Mouse (Mus musculus) heart, postnatal 36 days (tissue): ENCODE data around the gene Slc24a3. TPM values are rescaled to one million over a fixed set of nuclear protein-coding genes. Genes with fewer than 3 reads are reported as not detected.

ENCODE experiments used
- DNase-seq, 2 experiments: peaks; one replicate each; pipeline ENCODE4 v3.0.0; 2021 to 2022
- intact Hi-C: fragments of 180-260 bp; cut with DNase I; formaldehyde crosslinking; loops from one replicate; pipeline ENCODE4 v1.15.1; 2025
- total RNA-seq, 2 experiments: library from RNA; stranded (reverse); gene quantifications; 2 replicates each; pipeline ENCODE4 v1.2.3; 2021

Slc24a3 gene
- total RNA-seq, 2 experiments from 2014 or later = 2.8 to 3.0 TPM

GRCm38 (mm10) chr2:145342956-145343355 lies 175.4 kb downstream of the Slc24a3 start:
- intact Hi-C loops = no loop called here
- DNase-seq = no peak

DNA sequence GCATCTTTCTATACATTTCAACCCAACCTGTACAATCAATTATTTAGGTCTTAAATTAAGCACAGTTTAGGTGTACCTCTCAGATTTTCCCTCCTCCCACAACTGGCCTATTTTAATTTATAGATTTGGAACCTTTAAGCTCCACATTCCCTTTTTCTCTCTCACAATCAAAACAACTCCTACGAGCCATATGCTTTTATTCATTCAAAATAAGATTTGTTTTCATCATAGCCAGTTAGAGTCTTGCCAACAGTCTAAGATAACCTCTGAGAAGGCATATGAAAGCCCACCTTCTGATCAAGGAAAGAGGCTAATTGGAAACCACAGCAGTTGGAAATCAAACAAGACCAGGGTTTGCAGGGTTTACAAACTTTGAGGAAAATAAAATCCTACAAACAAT lies 177.0 kb downstream of the Slc24a3 start:
- intact Hi-C loops = no loop called here
- DNase-seq = no peak

DNA sequence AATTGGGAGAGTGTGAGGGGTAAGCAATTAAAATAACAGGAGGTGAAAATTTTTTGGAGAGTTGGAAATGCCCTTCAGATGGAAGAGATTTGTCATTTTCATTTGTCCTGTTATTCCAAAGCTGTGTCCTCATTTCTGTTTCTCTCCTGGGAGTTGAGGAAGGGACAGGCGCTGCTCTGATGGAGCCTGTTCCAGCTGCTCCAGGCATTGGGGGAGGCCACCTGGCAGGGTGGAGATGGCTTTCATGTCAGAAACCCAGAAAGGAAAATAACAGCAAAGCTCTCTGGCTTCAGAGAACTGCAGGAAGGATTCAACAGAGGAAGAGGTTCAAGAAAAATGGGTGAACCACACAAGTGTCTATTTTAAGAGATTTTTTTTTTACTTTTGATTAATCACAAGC lies 186.2 kb downstream of the Slc24a3 start:
- DNase-seq = no peak
- intact Hi-C loops = no loop called here

DNA sequence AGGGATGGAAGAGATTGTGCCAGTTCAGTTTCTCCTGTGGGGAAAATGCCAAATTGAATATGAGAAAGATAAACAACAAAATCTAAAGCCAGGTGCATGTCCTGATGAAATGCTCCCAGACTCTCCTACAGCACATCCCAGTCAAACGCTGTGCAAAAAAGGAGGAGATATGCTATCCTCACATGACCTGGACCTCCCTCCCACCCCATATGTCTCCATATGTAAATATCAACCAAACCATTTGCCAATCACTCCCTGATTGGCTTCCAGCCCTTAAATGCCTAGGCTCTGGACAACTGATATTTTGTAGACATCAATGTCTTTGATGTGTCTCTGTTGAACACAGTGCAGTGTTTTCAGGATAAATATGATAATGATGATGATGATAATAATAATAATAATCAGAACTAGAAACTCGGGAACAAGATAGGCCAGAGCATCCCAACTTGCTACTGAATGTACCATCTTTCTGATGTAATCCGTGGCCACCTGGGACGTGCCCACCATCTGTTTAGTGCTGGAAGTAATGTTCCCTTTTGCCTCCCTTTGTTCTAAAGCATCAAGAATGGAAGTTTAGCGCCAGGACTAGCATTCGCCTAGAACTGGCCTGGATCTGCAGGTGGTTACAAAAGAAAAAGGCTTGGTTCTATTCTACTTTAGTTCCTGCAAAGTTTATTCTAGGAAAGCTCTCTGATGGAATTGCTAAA lies 190.8 kb downstream of the Slc24a3 start:
- DNase-seq = no peak
- intact Hi-C loops = no loop called here

DNA sequence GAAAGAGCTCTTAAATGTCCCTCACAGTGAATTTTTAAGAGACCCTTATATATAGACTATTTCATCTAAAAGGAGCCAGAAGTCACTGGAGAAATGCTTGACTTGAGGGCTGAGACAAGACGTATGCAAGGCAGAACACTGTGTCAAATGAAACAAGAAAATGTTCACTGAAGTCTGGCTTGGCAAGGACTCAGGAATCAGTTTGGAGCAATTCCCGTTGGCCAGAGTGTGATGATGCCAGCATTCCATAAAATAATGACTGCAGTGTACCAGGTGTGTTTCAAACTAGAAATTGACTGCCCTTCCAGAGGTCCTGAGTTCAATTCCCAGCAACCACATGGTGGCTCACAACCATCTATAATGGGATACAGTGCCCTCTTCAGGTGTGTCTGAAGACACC lies 196.1 kb downstream of the Slc24a3 start:
- intact Hi-C loops = no loop called here
- DNase-seq = peak in 1 of 2 experiments; percentile 5

DNA sequence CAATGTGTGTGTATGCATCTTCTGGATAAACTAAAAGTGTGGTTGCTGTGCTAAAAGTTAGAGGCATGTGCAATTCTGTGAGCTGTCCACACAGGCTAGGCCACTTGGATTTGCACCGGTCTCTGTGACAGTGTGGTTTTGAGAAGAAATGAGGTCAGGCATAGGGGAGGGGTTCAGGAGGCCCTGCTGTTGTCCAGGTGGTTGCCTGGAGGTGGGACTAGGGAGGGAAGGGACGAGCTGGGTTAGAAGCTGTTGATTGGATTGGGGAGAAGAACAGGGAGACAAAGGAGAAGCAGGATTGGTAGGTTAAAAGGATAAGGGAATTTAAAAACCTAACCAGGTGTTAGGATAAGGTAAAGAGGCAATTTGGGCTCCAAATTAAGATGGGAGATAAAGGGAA lies 201.1 kb downstream of the Slc24a3 start:
- DNase-seq = no peak
- intact Hi-C loops = no loop called here

- intact Hi-C loops = no loop called here
- no peak for DNase-seq
Measured at GRCm38 (mm10) chr2:145370795-145371194, 203.2 kb downstream of the Slc24a3 start.

DNA sequence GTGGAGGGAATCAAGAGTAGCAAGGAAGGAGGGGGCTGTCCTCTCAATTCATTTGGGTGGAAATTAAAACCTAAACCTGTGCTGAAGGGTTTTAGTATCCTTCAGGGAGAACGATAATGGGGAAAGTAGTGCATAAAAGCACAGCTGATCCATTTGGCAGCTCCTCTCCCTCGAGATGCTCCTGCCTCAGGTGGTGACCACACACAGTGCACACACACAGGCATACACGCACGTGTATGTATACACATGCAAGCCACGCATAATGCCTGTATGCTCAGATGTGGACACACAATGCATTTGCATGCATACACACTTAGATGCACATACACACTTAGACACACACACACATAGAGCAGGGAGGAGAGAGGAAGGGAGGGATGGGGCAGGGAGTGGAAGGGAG lies 206.2 kb downstream of the Slc24a3 start:
- intact Hi-C loops = no loop called here
- no peak for DNase-seq

- no peak for DNase-seq
- intact Hi-C loops = no loop called here
Measured at GRCm38 (mm10) chr2:145382908-145383770, 215.6 kb downstream of the Slc24a3 start.

DNA sequence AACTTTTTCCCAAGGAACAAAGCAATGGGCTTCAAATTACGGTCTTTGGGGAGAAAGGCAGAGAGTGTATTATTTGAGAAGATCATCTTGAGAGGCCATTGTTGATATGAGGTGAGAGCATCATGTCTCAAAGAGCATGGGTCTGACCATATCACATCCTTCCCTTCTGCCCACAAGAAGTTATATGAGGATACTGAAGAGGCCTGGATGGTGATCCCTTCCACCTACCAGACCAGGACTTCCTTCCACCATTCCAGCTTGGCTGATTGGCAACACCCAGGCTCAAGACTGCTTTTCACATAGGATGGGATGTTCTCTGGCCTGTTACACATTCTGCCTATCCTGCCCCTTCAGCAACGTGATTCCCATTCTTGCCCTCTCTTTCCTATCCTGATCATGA lies 216.7 kb downstream of the Slc24a3 start:
- DNase-seq = no peak
- intact Hi-C loops = no loop called here

DNA sequence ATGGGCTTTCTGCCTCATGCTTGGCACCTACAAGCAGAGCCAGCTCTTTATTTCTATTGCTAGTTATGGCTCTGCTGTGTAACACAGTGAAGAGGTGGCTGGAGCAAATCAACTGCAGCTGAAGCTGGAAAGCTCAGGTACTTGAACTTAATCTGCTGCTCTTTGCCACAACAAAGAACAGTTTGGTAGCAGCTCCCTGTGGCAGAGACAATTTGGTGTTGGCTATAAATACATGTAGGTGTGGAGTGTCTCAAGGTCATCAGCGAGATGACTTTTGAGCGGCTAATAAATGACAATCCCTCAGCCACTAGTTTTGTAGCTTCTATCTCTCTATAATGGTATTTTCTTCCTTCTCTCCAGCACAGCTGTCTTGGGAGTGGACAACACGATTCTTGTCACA lies 217.7 kb downstream of the Slc24a3 start:
- intact Hi-C loops = no loop called here

DNA sequence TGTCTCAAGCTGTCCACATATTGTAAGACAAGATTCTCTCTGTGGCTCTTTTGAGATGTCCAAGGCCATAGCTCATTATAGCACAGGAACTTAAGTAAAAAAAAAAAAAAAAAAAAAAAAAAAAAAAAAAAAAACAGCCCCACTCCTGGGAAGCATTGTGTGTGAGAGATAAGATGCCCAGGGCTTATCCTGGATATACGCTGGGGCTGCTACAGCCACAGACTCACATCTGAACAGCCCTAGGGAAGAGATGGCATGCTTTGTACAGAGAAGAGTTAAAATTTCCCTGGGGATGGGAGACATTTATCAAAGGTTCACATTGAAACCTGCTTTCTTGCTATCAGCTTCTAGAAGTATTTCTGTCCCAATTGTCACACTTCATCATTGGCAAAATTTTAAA lies 218.2 kb downstream of the Slc24a3 start:
- DNase-seq = no peak
- intact Hi-C loops = no loop called here

More for the DNA sequence above, 217.7 kb downstream of the Slc24a3 start:
- DNase-seq = no peak

DNA sequence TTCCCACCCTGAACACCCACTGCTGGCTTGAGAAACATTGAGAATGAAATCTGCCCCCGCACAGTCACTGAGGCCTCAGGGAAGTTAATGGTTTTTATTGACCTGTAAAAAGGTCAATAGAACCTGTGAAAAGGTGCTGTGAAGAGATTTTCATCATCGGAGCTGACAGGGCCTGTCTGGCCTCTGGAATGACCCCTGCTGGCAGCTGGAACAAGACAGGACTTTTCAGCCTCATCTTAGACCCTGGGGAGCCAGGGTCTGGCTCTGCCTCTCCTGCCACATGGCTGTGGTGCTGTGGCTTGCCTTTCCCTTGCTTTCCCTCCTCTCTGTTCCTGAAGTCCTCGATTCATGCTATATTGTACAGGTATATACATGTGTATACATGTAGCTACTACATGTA lies 228.2 kb downstream of the Slc24a3 start:
- DNase-seq = no peak
- intact Hi-C loops = no loop called here

DNA sequence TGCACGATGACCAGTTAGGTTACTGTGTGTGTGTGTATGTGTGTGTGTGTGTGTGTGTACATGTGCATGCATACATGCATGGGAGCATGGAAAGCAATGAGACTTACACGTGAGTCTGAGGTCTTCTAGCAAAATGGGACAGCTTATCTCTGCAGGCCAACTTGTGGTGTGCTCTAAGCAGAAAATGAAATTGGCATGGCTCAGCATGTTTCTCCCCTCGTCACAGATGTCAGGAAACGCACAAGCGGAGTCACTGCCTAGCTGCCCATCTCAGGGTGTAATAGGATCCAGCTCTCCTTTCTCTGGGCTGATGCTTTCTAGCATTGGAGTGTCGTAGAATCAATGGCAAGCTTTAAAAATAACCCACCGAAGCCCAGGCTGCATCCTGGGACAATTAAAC lies 229.0 kb downstream of the Slc24a3 start:
- DNase-seq = no peak
- intact Hi-C loops = no loop called here

- DNase-seq = no peak
- intact Hi-C loops = no loop called here
Measured at GRCm38 (mm10) chr2:145397456-145398206, 230.1 kb downstream of the Slc24a3 start.

DNA sequence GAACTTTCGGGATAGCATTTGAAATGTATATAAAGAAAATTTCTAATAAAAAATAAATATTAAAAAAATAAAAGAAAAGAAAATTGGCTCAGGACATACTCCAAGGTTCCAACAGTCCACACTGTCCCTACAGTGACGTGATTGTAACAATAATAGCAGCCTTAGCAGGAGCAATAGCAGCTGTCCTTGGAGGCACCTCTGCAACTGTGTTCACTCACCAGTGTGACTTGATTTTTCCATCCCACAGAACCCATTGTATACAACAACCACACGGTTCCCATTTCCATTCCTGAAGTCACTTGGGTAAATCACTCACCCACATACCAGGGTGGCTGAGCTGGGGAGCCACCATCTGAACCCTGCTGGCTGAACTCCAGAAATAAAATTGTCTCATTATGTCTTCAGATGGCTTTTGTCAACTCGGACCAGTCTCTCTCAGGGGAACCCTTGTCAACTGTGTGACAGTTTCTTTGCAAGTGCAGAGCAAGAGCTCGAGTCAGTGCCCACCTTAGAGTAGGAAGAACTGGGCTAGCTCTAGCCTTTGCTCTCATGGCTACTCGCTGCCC lies 233.8 kb downstream of the Slc24a3 start:
- DNase-seq = no peak
- intact Hi-C loops = no loop called here

- intact Hi-C loops = no loop called here
- no peak for DNase-seq
Measured at GRCm38 (mm10) chr2:145401996-145402395, 234.4 kb downstream of the Slc24a3 start.

GRCm38 (mm10) chr2:145404818-145405531 lies 237.4 kb downstream of the Slc24a3 start:
- no peak for DNase-seq
- intact Hi-C loops = no loop called here

DNA sequence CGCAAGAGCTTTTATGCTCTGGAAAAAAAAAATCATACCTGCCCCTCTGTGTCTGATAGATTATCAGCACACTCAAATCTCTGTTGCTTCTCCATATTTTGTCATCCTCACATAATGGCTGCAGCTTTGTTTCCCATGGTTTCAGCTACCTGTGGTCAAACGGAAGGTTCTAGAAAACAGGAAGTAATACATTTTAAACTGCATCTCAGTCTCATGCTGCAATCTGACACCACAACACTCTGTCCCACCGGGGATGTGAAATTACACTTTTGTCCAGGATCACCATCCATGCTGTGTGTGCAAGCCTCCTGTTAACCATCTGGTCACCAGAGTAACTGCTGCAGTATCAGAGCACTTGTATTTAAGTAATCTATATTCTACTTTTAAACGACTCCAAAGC lies 238.2 kb downstream of the Slc24a3 start:
- DNase-seq = no peak
- intact Hi-C loops = no loop called here

- intact Hi-C loops = no loop called here
- no peak for DNase-seq
Measured at GRCm38 (mm10) chr2:145417738-145418137, 250.2 kb downstream of the Slc24a3 start.
